Mouse (Mus musculus): ENCODE measurements at regions not wholly inside any gene's neighbourhood (a gene's known extent, or its start where the extent isn't known, plus 50 kb on each side); places are given as distances from the start of the nearest gene placed in this dataset.

DNA sequence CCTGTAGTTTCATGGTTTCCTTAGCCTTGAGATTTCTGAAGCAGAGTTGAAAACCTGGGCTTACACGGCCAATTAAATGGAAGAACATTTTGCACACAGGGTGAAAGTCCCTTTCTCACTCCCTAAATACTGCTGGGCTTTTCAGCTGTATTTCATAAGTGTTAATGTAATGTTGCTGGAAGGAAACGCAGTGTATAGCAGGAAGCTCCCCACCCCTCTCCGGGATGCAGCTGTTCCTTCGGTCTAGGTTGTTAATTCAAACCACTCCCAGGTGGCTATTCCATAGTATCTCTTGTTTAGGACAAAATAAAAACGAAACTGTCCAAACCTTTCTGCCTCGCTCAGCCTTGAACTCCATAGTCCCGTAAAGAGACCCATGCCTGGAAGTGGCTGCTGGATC is 269.4 kb upstream of the Habp2 start:
- no peaks in the 10 kb centered on the region for H3K9me3 ChIP-seq (replicated peaks)
- DNase-seq (ENCODE audit: low spot score) = no peak
- peaks cover 67% of the 10 kb centered on the region for H3K4me1 ChIP-seq
- no peak overlapping the region for H3K4me3 ChIP-seq
- peak overlapping the region; percentile 83 for H3K27ac ChIP-seq
- 0 out of 2 replicates have a peak, but pooled peaks cover 4% of the 10 kb centered on the region for H3K27me3 ChIP-seq (ENCODE audit: low read depth, poor library complexity, severe bottlenecking)
- WGBS = 60% methylated on average over 7 of the region's 7 CpGs
- H3K36me3 ChIP-seq = no peaks in the 10 kb centered on the region

DNA sequence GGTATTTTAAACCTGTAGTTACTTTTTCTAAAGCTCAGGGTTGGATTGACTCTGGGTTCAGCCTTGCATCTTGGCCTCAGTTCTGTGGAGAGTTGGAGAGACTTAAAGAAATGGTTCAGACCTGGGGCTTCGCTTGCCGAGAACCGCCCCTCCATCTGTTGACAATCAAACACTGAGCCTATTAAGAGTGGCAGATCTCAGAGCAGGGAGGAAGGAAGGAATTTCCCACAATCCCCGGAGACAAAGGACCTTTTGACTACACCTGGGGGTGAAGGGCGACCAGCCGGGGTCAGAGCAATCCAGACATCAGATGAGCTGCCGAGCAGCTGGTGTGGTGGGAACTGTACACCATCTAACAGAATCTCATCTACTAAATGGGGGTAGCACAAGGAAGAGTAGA is 267.8 kb upstream of the Habp2 start:
- no peaks in the 10 kb centered on the region for H3K36me3 ChIP-seq
- WGBS = 47% methylated on average over 7 of the region's 7 CpGs
- H3K27ac ChIP-seq = peak overlapping the region; percentile 83
- H3K4me1 ChIP-seq = peaks cover 71% of the 10 kb centered on the region
- H3K4me3 ChIP-seq = no peak overlapping the region
- 0 out of 2 replicates have a peak, but pooled peaks cover 4% of the 10 kb centered on the region for H3K27me3 ChIP-seq (ENCODE audit: low read depth, poor library complexity, severe bottlenecking)
- peak; percentile 65 for DNase-seq (ENCODE audit: low spot score)
- H3K9me3 ChIP-seq (replicated peaks) = no peaks in the 10 kb centered on the region

DNA sequence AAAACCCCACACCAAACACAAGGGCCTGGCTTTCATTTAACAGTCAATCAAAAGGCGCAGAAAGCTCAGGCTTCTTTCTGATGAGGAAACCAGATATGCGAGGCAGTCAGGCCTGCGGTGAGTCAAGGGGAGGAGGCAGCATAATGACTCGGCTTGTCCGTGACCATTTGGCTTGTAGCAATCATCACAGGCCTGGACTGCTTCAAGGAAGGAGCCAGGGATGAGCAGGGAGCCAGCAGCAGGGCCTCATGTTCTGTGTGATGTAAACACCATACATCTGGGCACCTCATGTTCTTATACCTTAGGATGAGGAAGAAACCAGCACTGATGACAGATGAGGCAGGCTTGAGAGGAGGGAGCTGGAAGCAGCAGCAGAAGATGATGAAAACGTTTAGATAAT is 264.6 kb upstream of the Habp2 start:
- H3K9me3 ChIP-seq (replicated peaks) = no peaks in the 10 kb centered on the region
- H3K27me3 ChIP-seq (ENCODE audit: low read depth, poor library complexity, severe bottlenecking) = no peaks in the 10 kb centered on the region
- peak overlapping the region; percentile 66 for H3K27ac ChIP-seq
- DNase-seq (ENCODE audit: low spot score) = no peak
- H3K36me3 ChIP-seq = no peaks in the 10 kb centered on the region
- WGBS = 33% methylated on average over 6 of the region's 6 CpGs
- peaks cover 48% of the 10 kb centered on the region for H3K4me1 ChIP-seq
- H3K4me3 ChIP-seq = no peak overlapping the region

DNA sequence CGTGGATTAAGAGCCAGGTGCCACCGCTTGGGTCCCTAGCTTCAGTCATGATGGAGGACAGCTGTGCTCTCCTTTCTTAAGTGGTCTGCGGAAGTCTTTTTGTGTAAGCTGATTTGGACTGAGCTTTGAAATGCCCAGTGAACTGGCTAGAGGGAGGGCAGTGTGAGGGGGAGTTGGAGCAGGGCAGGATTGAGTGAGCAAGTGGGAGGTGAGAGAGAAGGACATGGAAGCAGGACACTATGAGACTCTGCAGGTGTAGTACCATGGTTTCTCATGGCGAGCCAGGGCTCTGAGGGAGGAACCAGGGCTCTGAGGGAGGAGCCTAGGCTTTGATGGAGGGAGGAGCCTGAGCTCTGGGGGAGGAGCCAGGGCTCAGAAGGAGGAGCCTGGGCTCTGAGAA is 262.3 kb upstream of the Habp2 start:
- Histone ChIP-seq H3K36me3 (no peaks in the 10 kb centered on the region), H3K27me3 (ENCODE audit: low read depth, poor library complexity, severe bottlenecking) (no peaks in the 10 kb centered on the region), H3K4me3 (no peak overlapping the region), H3K9me3 (replicated peaks) (no peaks in the 10 kb centered on the region), H3K27ac (0 out of 2 replicates have a peak overlapping the region, but pooled peaks have one; percentile 22), H3K4me1 (peaks cover 35% of the 10 kb centered on the region)
- WGBS = 90% methylated on average over 4 of the region's 4 CpGs
- no peak for DNase-seq (ENCODE audit: low spot score)

DNA sequence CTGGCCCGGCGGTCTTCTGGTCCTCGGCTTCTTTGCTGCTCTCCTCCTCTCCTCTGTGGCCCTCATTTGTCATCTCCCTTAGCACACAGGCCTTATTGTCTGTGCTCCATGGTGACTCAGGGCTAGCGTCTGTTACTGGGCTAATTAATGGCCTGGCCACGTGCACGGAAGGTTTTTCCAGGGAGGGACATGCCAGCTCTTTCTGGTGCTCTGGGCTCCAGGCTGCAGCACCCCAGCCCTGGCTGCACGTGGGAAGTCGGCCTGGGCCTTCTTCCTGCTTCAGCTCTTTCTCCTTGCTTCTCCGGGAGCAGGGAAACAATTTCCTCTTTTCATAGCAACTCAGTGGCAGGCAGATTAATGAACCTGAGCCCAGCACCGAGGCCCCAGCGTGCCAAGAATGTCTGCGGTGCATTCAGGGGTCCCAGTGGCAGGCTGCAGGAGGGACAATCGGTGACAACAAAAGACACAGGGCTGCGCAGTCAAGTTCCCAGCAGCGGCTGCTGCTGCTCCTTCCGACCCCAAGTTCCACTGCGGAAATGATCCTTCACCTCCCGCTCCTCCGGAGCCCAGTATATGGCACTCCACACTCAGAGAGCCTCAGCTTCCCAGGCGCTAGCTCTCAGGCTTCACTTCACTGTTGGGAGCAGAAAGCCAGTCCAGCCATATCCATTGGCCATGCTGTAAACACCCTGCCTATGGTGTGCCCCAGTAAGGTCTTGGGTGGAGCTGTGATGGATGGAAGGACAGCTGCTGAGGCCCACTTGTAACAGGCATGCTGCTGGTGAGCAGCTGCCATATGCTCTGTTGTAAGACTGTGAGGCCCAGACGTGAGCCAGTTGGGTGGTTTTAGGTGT is 257.3 kb upstream of the Habp2 start:
- Histone ChIP-seq H3K36me3 (no peaks in the 10 kb centered on the region), H3K4me3 (no peak overlapping the region)
- peak; percentile 74 for DNase-seq (ENCODE audit: low spot score)

DNA sequence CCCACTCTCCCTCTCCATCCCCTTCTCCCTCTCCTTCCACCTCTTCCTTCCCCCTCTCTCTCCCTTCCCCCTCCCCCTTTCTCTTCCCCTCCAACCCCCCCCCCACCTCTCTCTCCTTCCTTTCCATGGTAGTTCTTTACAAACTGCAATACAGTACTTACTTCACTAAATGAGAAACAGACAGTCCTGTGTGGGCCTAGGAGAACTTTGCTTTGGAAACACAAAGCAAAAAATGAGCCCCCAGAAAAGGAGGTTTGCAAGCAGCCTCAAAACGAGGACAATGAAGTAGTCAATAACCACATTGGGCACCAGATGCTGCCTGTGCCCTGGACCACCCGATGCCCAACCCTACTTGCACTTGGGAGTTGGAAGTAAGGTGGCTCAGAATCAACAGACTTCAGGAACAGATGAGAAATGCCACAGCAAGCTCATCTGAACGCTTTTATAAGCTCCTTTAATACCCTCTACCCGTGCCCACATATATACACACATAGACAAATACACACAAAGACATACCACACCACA is 256.5 kb upstream of the Habp2 start:
- Histone ChIP-seq H3K4me3 (no peak overlapping the region), H3K27me3 (ENCODE audit: low read depth, poor library complexity, severe bottlenecking) (no peaks in the 10 kb centered on the region), H3K9me3 (replicated peaks) (no peaks in the 10 kb centered on the region), H3K4me1 (peaks cover 21% of the 10 kb centered on the region), H3K36me3 (no peaks in the 10 kb centered on the region), H3K27ac (peak overlapping the region; percentile 88)
- 62% methylated on average over 4 of the region's 4 CpGs for WGBS
- no peak for DNase-seq (ENCODE audit: low spot score)

More for the DNA sequence above, 257.3 kb upstream of the Habp2 start:
- H3K9me3 ChIP-seq (replicated peaks) = no peaks in the 10 kb centered on the region
- peak overlapping the region; percentile 88 for H3K27ac ChIP-seq
- H3K4me1 ChIP-seq = peaks cover 24% of the 10 kb centered on the region
- 30% methylated on average over 21 of the region's 21 CpGs for WGBS
- no peaks in the 10 kb centered on the region for H3K27me3 ChIP-seq (ENCODE audit: low read depth, poor library complexity, severe bottlenecking)

DNA sequence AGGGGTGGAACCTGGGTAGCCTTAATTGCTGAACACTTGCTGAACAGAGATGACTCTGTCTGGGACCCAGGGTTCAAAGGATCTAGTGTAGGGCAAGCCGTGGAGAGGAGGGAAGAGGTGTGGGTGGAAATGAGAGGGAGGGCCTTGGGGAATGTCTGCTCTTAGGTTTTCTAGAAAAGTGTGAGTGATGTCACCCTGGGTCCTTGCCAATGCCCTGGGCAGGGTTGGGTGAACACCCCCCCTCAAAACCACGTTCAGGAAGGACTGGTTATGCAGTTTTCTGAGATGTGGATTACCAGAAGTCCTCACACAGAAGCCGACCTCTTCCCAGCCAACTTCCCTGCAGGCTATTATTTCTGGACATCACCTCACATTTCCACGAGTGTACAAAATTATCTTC is 252.4 kb upstream of the Habp2 start:
- Histone ChIP-seq H3K4me3 (no peak overlapping the region), H3K27me3 (ENCODE audit: low read depth, poor library complexity, severe bottlenecking) (0 out of 2 replicates have a peak, but pooled peaks cover 6% of the 10 kb centered on the region), H3K9me3 (replicated peaks) (no peaks in the 10 kb centered on the region), H3K36me3 (no peaks in the 10 kb centered on the region), H3K27ac (no peak overlapping the region), H3K4me1 (peaks cover 16% of the 10 kb centered on the region)
- 67% methylated on average over 4 of the region's 4 CpGs for WGBS
- no peak for DNase-seq (ENCODE audit: low spot score)

DNA sequence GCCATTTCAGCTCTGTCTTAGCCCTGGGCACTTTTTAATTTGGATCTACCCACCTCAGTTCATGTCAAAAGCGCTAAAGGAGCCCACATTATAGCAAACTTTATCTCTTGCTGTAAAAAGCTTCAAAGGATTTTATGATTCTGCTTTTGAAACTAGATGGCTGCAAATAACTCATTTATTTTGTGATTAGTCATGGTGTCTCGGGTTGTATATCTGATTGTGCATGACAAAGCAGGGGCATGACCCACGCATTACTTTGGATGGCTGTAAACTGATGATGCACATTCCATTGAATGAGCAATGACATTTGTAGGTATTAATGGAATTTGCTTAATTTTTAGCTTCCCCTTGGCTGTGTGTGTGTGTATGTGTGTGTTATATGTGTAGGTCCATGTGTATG is 249.4 kb upstream of the Habp2 start:
- peaks cover 3% of the 10 kb centered on the region; the same call in 1 of the 2 replicates for H3K4me1 ChIP-seq
- H3K27me3 ChIP-seq (ENCODE audit: low read depth, poor library complexity, severe bottlenecking) = 0 out of 2 replicates have a peak, but pooled peaks cover 6% of the 10 kb centered on the region
- no peaks in the 10 kb centered on the region for H3K36me3 ChIP-seq
- no peaks in the 10 kb centered on the region for H3K9me3 ChIP-seq (replicated peaks)
- WGBS = 80% methylated on average over 3 of the region's 3 CpGs
- no peak for DNase-seq (ENCODE audit: low spot score)
- H3K4me3 ChIP-seq = no peak overlapping the region
- no peak overlapping the region for H3K27ac ChIP-seq

DNA sequence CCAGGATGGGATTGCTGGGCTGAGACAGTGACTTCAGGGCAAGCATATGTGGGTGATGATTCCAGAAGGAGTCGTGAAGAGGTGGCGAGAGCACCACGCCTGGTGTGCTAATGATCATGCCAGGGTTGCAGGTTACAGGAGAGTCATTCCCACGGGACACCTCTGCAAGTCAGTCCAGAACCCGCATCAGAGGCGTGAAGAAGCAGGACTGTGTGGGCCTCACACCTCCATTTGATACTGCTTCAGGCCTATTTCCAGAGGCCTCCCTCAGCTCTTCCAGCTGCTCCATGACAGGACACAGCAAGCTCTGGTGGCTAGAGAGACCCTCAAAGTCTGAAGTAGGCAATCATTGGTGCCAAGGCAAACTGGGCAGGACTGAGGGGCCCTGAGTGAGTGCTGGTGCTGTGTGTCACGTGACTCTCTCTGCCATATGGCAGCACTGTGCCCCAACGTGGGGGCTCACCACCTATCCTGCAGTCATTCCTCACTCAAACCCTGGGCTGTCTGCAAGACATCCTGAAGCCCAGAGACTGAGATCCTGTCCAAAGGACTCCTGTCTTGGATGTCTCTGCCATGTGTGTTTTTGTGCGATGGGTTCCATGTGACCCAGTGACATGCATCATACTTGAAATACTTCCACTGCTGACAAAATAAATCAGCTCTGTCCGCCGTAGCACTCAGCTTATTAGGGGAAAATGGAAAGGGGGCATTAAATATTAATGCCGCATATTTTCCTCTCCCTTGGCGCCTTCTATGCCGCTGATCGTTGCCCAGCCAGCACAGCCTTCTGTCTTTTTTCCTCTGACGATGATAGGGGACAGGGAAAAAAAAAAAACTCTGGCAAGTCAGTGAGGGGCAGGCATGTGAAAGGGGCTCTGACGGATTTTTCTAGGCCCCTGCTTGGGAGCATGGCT is 247.6 kb upstream of the Habp2 start:
- DNase-seq (ENCODE audit: low spot score) = no peak
- 85% methylated on average over 17 of the region's 17 CpGs for WGBS
- H3K4me3 ChIP-seq = no peak overlapping the region
- H3K27ac ChIP-seq = peak overlapping the region; percentile 28; the same call in 1 of the 2 replicates
- H3K27me3 ChIP-seq (ENCODE audit: low read depth, poor library complexity, severe bottlenecking) = 0 out of 2 replicates have a peak, but pooled peaks cover 6% of the 10 kb centered on the region
- no peaks in the 10 kb centered on the region for H3K9me3 ChIP-seq (replicated peaks)
- peaks cover 3% of the 10 kb centered on the region; the same call in 1 of the 2 replicates for H3K4me1 ChIP-seq
- no peaks in the 10 kb centered on the region for H3K36me3 ChIP-seq

DNA sequence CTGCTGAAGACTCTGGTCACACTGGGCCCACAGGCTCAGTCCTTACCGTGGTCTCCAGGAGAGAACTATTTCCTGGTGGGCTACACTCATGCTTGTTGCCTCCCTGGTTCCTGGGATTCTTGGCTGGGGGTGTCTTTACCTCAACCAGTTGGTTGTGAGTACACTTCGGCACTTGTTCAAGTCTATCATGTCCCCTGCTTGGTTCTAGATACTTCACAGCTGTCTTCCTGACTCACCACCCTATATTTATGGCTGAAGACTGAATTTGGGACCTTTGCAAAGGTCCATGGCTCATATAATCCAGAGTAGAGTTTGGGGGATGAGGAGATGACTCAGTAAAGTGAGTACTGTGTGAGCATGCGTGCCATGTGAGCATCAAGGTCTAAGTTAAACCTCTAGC is 245.0 kb upstream of the Habp2 start:
- WGBS = 93% methylated on average over 3 of the region's 3 CpGs
- no peaks in the 10 kb centered on the region for H3K9me3 ChIP-seq (replicated peaks)
- no peak for DNase-seq (ENCODE audit: low spot score)

DNA sequence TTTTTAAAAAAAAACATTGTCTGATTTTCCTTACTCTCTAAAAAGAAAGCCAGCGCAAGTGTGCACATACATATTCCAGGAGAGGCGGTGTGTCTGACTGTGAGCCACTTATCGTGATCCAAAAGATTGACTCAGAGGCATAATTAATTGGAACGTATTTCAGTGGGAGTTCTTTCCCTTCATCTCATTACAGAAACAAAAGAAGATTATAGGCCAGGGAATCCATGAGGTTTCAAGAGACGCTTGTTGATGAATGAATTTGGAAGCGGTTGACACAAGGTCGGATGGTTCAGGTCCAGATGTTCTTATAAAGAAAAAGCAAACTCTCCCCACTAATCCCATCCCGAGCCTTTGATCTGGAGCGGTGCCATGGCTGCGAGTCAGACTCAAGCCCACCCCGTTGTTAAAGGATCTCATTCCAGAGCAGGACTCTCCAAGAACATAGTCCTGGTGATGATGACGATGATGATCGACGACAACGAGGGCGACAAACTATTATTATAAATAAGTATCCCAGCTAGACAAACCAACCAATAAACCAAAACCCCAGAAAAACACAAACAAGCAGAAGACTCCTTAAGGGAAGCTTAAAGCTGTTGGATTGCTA is 240.1 kb upstream of the Habp2 start:
- no peaks in the 10 kb centered on the region for H3K9me3 ChIP-seq (replicated peaks)
- no peak overlapping the region for H3K4me3 ChIP-seq
- no peaks in the 10 kb centered on the region for H3K27me3 ChIP-seq (ENCODE audit: low read depth, poor library complexity, severe bottlenecking)
- no peaks in the 10 kb centered on the region for H3K36me3 ChIP-seq
- no peak for DNase-seq (ENCODE audit: low spot score)
- WGBS = 86% methylated on average over 16 of the region's 16 CpGs
- no peak overlapping the region for H3K27ac ChIP-seq
- no peaks in the 10 kb centered on the region for H3K4me1 ChIP-seq

More for the DNA sequence above, 245.0 kb upstream of the Habp2 start:
- H3K27me3 ChIP-seq (ENCODE audit: low read depth, poor library complexity, severe bottlenecking) = 0 out of 2 replicates have a peak, but pooled peaks cover 6% of the 10 kb centered on the region
- H3K4me1 ChIP-seq = peaks cover 3% of the 10 kb centered on the region; the same call in 1 of the 2 replicates
- no peak overlapping the region for H3K27ac ChIP-seq
- H3K4me3 ChIP-seq = no peak overlapping the region
- no peaks in the 10 kb centered on the region for H3K36me3 ChIP-seq

DNA sequence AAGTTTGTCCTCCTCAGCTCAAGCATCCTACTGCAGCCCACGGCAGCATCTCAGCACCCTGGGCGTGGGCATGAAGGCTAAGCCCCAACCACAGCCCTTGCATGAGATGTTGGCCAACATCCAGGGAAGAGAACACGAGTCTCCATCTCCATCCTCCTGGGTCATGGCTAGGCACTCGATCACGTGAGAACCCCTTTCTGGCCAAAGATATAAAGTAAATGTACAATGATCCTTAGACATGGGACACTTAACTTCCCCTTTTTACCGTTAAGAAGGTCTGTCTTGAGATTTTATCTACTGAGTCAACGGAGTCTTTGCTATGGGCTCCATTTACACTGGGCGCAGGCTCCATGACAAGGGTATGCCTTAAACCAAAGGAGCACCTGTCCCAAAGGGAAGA is 232.8 kb upstream of the Habp2 start:
- Histone ChIP-seq H3K9me3 (replicated peaks) (no peaks in the 10 kb centered on the region), H3K27ac (0 out of 2 replicates have a peak overlapping the region, but pooled peaks have one; percentile 14), H3K4me1 (peaks cover 11% of the 10 kb centered on the region; the same call in 1 of the 2 replicates), H3K27me3 (ENCODE audit: low read depth, poor library complexity, severe bottlenecking) (0 out of 2 replicates have a peak, but pooled peaks cover 9% of the 10 kb centered on the region), H3K36me3 (no peaks in the 10 kb centered on the region), H3K4me3 (no peak overlapping the region)
- no peak for DNase-seq (ENCODE audit: low spot score)
- 93% methylated on average over 8 of the region's 8 CpGs for WGBS

Measured in limb, embryonic 10.5 days (tissue).